Mouse (Mus musculus): ENCODE data around the gene Cdk2ap2. TPM values are rescaled to one million over a fixed set of nuclear protein-coding genes. Genes with fewer than 3 reads are reported as not detected.

The Cdk2ap2 gene
- polyA plus RNA-seq, 1 experiment from 2014 or later, result 116 TPM

DNA sequence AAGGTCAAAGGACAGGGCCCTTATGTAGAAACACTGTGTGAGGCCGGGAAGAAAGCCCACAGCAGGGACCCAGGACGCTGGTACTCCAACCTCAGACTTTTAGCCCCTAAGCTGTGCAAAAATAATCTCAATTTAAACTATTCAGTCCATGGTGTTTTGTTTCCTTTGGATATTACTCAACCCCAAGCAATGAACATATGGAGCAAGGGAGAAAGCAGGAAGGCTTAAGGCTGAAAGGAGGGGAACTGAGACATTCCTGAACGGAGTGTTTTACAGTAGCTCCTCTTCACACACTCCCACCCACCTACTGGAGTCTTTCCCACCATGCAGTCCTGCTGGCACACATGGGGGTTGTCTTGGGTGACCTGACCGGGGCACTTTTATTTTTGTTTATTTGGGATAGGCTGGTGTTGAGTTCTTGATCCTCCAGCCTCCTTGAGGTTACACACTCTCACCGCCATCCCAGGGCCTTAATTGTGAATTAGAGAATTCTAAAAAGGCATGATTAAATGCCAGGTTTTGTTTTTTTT lies 2.1 kb upstream of the Cdk2ap2 start:
- Histone ChIP-seq H3K9ac (ENCODE audit: low read depth, low read length) (no peak overlapping the region), H3K4me3 (ENCODE audit: low read length) (no peak overlapping the region), H3K4me1 (ENCODE audit: control insufficient read depth, insufficient read depth, low read length) (peaks cover 19% of the 10 kb centered on the region; the same call in 1 of the 2 replicates), H3K27ac (ENCODE audit: low read depth, low read length) (no peak overlapping the region), H3K4me2 (replicated peaks; ENCODE audit: low read depth, low read length) (no peak overlapping the region), H3K36me3 (ENCODE audit: control insufficient read depth, insufficient read depth, low read length) (no peaks in the 10 kb centered on the region), H3K9me3 (ENCODE audit: control insufficient read depth, low read length) (no peaks in the 10 kb centered on the region), H3K27me3 (ENCODE audit: control insufficient read depth, insufficient read depth, low read length) (no peaks in the 10 kb centered on the region)
- no peak for ATAC-seq (ENCODE audit: low FRiP score, low TSS enrichment)
- 76% methylated on average over 5 of the region's 5 CpGs for WGBS

DNA sequence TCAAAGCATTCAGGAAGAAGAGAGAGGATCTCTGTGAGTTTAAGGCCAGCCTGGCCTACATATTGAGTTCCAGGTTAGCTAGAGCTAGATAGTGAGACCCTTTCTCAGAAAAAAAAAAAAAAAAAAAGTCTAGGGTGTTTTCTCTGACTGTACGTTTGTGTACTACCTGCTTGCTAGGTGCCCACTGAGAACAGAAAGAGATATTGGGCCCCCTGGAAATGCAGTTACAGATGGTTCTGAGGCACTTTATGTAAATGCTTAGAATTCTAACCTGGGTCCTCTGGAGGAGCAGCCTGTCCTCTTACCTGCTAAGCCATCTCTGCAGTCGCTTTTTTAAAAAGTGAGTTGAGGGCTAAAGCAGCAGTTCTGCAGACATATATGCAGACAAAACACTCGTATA lies 1.2 kb upstream of the Cdk2ap2 start:
- H3K4me2 ChIP-seq (replicated peaks; ENCODE audit: low read depth, low read length), result no peak overlapping the region
- no peaks in the 10 kb centered on the region for H3K36me3 ChIP-seq (ENCODE audit: control insufficient read depth, insufficient read depth, low read length)

GRCm38 (mm10) chr19:4097441-4097825 lies 451 bp downstream of the Cdk2ap2 start:
- peak; percentile 38; the same call in 1 of the 2 replicates for ATAC-seq (ENCODE audit: low FRiP score, low TSS enrichment)
- 2% methylated on average over 21 of the region's 21 CpGs for WGBS
- no peaks in the 10 kb centered on the region for H3K36me3 ChIP-seq (ENCODE audit: control insufficient read depth, insufficient read depth, low read length)
- H3K4me1 ChIP-seq (ENCODE audit: control insufficient read depth, insufficient read depth, low read length), result peaks cover 27% of the 10 kb centered on the region
- peak overlapping the region; percentile 43 for H3K9ac ChIP-seq (ENCODE audit: low read depth, low read length)
- peak overlapping the region; percentile 49; the same call in 1 of the 2 replicates for H3K27ac ChIP-seq (ENCODE audit: low read depth, low read length)
- peak overlapping the region; percentile 55 for H3K4me3 ChIP-seq (ENCODE audit: low read length)
- H3K27me3 ChIP-seq (ENCODE audit: control insufficient read depth, insufficient read depth, low read length), result peaks cover 11% of the 10 kb centered on the region; the same call in 1 of the 2 replicates
- H3K4me2 ChIP-seq (replicated peaks; ENCODE audit: low read depth, low read length), result peak overlapping the region; percentile 54
- no peaks in the 10 kb centered on the region for H3K9me3 ChIP-seq (ENCODE audit: control insufficient read depth, low read length)

More for the DNA sequence above, 1.2 kb upstream of the Cdk2ap2 start:
- H3K4me3 ChIP-seq (ENCODE audit: low read length), result no peak overlapping the region
- H3K9me3 ChIP-seq (ENCODE audit: control insufficient read depth, low read length), result no peaks in the 10 kb centered on the region
- H3K9ac ChIP-seq (ENCODE audit: low read depth, low read length), result no peak overlapping the region
- ATAC-seq (ENCODE audit: low FRiP score, low TSS enrichment), result no peak
- WGBS, result 71% methylated on average over 3 of the region's 3 CpGs
- no peak overlapping the region for H3K27ac ChIP-seq (ENCODE audit: low read depth, low read length)
- H3K4me1 ChIP-seq (ENCODE audit: control insufficient read depth, insufficient read depth, low read length), result peaks cover 25% of the 10 kb centered on the region
- H3K27me3 ChIP-seq (ENCODE audit: control insufficient read depth, insufficient read depth, low read length), result peaks cover 2% of the 10 kb centered on the region; the same call in 1 of the 2 replicates

DNA sequence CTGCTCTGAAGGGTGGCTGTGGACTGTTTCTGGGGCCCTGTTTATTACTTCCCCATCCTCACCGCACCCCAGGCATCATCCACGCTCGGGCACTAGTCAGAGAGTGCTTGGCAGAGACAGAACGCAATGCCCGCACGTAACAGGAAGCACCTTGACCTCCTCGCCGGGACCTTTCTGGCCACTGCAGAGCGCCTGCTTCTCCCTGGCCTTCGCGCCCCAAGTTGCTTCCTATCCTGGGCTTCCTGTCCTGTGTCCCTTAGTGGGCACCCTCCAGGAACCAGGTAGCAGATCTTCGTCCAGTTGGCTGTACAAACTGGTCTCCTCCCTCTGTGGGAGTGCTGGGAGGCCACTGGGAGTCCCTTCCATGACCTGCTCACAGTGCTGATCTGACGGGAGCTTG lies 1.4 kb downstream of the Cdk2ap2 start:
- WGBS, result 87% methylated on average over 13 of the region's 13 CpGs
- Histone ChIP-seq H3K4me3 (ENCODE audit: low read length) (no peak overlapping the region), H3K4me2 (replicated peaks; ENCODE audit: low read depth, low read length) (no peak overlapping the region)

GRCm38 (mm10) chr19:4099056-4099455 lies 2.1 kb downstream of the Cdk2ap2 start:
- Histone ChIP-seq H3K9ac (ENCODE audit: low read depth, low read length) (no peak overlapping the region), H3K4me2 (replicated peaks; ENCODE audit: low read depth, low read length) (peak overlapping the region; percentile 78; the same call in 1 of the 2 replicates), H3K27me3 (ENCODE audit: control insufficient read depth, insufficient read depth, low read length) (peaks cover 13% of the 10 kb centered on the region), H3K4me3 (ENCODE audit: low read length) (no peak overlapping the region; the same call in 1 of the 2 replicates), H3K36me3 (ENCODE audit: control insufficient read depth, insufficient read depth, low read length) (no peaks in the 10 kb centered on the region), H3K4me1 (ENCODE audit: control insufficient read depth, insufficient read depth, low read length) (peaks cover 27% of the 10 kb centered on the region), H3K27ac (ENCODE audit: low read depth, low read length) (no peak overlapping the region; the same call in 1 of the 2 replicates), H3K9me3 (ENCODE audit: control insufficient read depth, low read length) (no peaks in the 10 kb centered on the region)
- ATAC-seq (ENCODE audit: low FRiP score, low TSS enrichment), result no peak
- 14% methylated on average over 9 of the region's 9 CpGs for WGBS

More for the DNA sequence above, 1.4 kb downstream of the Cdk2ap2 start:
- Histone ChIP-seq H3K9ac (ENCODE audit: low read depth, low read length) (no peak overlapping the region), H3K9me3 (ENCODE audit: control insufficient read depth, low read length) (no peaks in the 10 kb centered on the region), H3K27me3 (ENCODE audit: control insufficient read depth, insufficient read depth, low read length) (peaks cover 13% of the 10 kb centered on the region), H3K36me3 (ENCODE audit: control insufficient read depth, insufficient read depth, low read length) (no peaks in the 10 kb centered on the region), H3K4me1 (ENCODE audit: control insufficient read depth, insufficient read depth, low read length) (peaks cover 27% of the 10 kb centered on the region), H3K27ac (ENCODE audit: low read depth, low read length) (no peak overlapping the region)
- no peak for ATAC-seq (ENCODE audit: low FRiP score, low TSS enrichment)

GRCm38 (mm10) chr19:4099837-4100717 lies 3.1 kb downstream of the Cdk2ap2 start, which contains the start of gene Pitpnm1:
TSS of gene Pitpnm1 (plus strand) at chr19:4099998.
- ATAC-seq (ENCODE audit: low FRiP score, low TSS enrichment), result no peak
- H3K27ac ChIP-seq (ENCODE audit: low read depth, low read length), result no peak within 1 kb of the TSS; the same call in 1 of the 2 replicates

DNA sequence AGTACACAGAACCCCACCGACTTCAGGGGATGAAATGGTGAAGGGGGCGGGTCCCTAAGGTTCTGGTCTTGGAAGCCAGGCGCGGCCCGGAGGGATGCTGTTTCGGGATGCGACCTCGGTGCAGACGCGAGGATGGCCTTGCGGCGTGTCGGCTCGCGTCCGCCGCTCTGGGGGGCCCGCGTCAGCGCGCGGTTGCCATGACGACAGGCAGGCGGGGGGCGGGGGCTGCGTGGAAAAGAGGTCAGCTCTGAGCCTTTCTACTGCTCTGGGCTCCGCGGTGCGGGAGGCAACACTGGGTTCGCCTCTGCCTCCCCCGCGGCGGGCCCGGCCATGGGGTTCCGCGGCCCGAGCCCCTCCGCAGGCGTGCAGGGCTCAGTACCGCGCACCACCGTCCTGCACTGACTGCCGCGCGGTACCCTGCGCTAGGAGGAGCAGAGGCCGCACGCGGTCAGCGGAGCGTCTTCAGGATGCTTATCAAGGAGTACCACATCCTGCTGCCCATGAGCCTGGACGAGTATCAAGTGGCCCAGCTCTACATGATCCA lies 3.8 kb downstream of the Cdk2ap2 start:
- no peak for ATAC-seq (ENCODE audit: low FRiP score, low TSS enrichment)
- Histone ChIP-seq H3K4me1 (ENCODE audit: control insufficient read depth, insufficient read depth, low read length) (peaks cover 27% of the 10 kb centered on the region), H3K4me2 (replicated peaks; ENCODE audit: low read depth, low read length) (peak overlapping the region; percentile 78), H3K4me3 (ENCODE audit: low read length) (peak overlapping the region; percentile 49), H3K9ac (ENCODE audit: low read depth, low read length) (peak overlapping the region; percentile 49), H3K27me3 (ENCODE audit: control insufficient read depth, insufficient read depth, low read length) (peaks cover 13% of the 10 kb centered on the region), H3K36me3 (ENCODE audit: control insufficient read depth, insufficient read depth, low read length) (no peaks in the 10 kb centered on the region; the same call in 1 of the 2 replicates), H3K9me3 (ENCODE audit: control insufficient read depth, low read length) (no peaks in the 10 kb centered on the region), H3K27ac (ENCODE audit: low read depth, low read length) (no peak overlapping the region)
- under 1% methylated on average over 52 of the region's 52 CpGs for WGBS

More at GRCm38 (mm10) chr19:4099837-4100717, 3.1 kb downstream of the Cdk2ap2 start, which contains the start of gene Pitpnm1:
- H3K36me3 ChIP-seq (ENCODE audit: control insufficient read depth, insufficient read depth, low read length), result no peaks in the 10 kb centered on the region
- peaks cover 27% of the 10 kb centered on the region for H3K4me1 ChIP-seq (ENCODE audit: control insufficient read depth, insufficient read depth, low read length)
- peak within 1 kb of the TSS; percentile 66 for H3K9ac ChIP-seq (ENCODE audit: low read depth, low read length)
- under 1% methylated on average over 53 of the region's 53 CpGs for WGBS
- peaks cover 13% of the 10 kb centered on the region for H3K27me3 ChIP-seq (ENCODE audit: control insufficient read depth, insufficient read depth, low read length)
- peak within 1 kb of the TSS; percentile 78 for H3K4me2 ChIP-seq (replicated peaks; ENCODE audit: low read depth, low read length)
- H3K9me3 ChIP-seq (ENCODE audit: control insufficient read depth, low read length), result no peaks in the 10 kb centered on the region
- H3K4me3 ChIP-seq (ENCODE audit: low read length), result peak within 1 kb of the TSS; percentile 49

- Histone ChIP-seq H3K27ac (ENCODE audit: low read depth, low read length) (no peak overlapping the region), H3K4me1 (ENCODE audit: control insufficient read depth, insufficient read depth, low read length) (peaks cover 27% of the 10 kb centered on the region), H3K9me3 (ENCODE audit: control insufficient read depth, low read length) (no peaks in the 10 kb centered on the region), H3K36me3 (ENCODE audit: control insufficient read depth, insufficient read depth, low read length) (no peaks in the 10 kb centered on the region; the same call in 1 of the 2 replicates), H3K4me3 (ENCODE audit: low read length) (no peak overlapping the region), H3K27me3 (ENCODE audit: control insufficient read depth, insufficient read depth, low read length) (peaks cover 13% of the 10 kb centered on the region), H3K9ac (ENCODE audit: low read depth, low read length) (no peak overlapping the region), H3K4me2 (replicated peaks; ENCODE audit: low read depth, low read length) (peak overlapping the region; percentile 78; the same call in 1 of the 2 replicates)
- ATAC-seq (ENCODE audit: low FRiP score, low TSS enrichment), result no peak
- WGBS, result 70% methylated on average over 6 of the region's 6 CpGs
Observed at GRCm38 (mm10) chr19:4101466-4101865, 4.5 kb downstream of the Cdk2ap2 start.

All from kidney, embryonic 14.5 days (tissue).